Mouse (Mus musculus): Measurements from ENCODE around the gene Rps8. TPM values are rescaled to one million over a fixed set of nuclear protein-coding genes. Genes with fewer than 3 reads are reported as not detected.

Gene Rps8
- polyA plus RNA-seq, 1 experiment from 2014 or later = 968 TPM

GRCm38 (mm10) chr4:117148047-117148713 lies 7.9 kb downstream of the Rps8 start:
- Histone ChIP-seq H3K27ac (replicated peaks) (0 out of 2 replicates have a peak overlapping the region, but pooled peaks have one; percentile 34), H3K9ac (no peak overlapping the region), H3K4me2 (replicated peaks) (no peak overlapping the region), H3K36me3 (peaks cover 43% of the 10 kb centered on the region), H3K9me3 (replicated peaks) (no peaks in the 10 kb centered on the region), H3K27me3 (no peaks in the 10 kb centered on the region), H3K4me1 (peaks cover 5% of the 10 kb centered on the region), H3K4me3 (replicated peaks) (no peak overlapping the region)
- no peak for ATAC-seq (ENCODE audit: insufficient number of reproducible peaks, low FRiP score, low TSS enrichment, low read depth)
- 81% methylated on average over 18 of the region's 18 CpGs for WGBS

GRCm38 (mm10) chr4:117146176-117146575 lies 9.9 kb downstream of the Rps8 start:
- no peak overlapping the region for H3K4me3 ChIP-seq (replicated peaks)
- H3K4me1 ChIP-seq = no peaks in the 10 kb centered on the region
- no peak overlapping the region for H3K27ac ChIP-seq (replicated peaks)
- no peak overlapping the region for H3K9ac ChIP-seq
- peaks cover 26% of the 10 kb centered on the region for H3K36me3 ChIP-seq
- ATAC-seq (ENCODE audit: insufficient number of reproducible peaks, low FRiP score, low TSS enrichment, low read depth) = no peak
- WGBS = 31% methylated on average over 15 of the region's 15 CpGs
- no peak overlapping the region for H3K4me2 ChIP-seq (replicated peaks)
- H3K27me3 ChIP-seq = no peaks in the 10 kb centered on the region
- H3K9me3 ChIP-seq (replicated peaks) = no peaks in the 10 kb centered on the region

- WGBS = 86% methylated on average over 13 of the region's 13 CpGs
- ATAC-seq (ENCODE audit: insufficient number of reproducible peaks, low FRiP score, low TSS enrichment, low read depth) = no peak
Measured at GRCm38 (mm10) chr4:117145248-117145647, 10.8 kb downstream of the Rps8 start.

GRCm38 (mm10) chr4:117143023-117143422 lies 13.0 kb downstream of the Rps8 start:
- ATAC-seq (ENCODE audit: insufficient number of reproducible peaks, low FRiP score, low TSS enrichment, low read depth) = no peak
- Histone ChIP-seq H3K27ac (replicated peaks) (no peak overlapping the region), H3K9me3 (replicated peaks) (no peaks in the 10 kb centered on the region), H3K4me3 (replicated peaks) (no peak overlapping the region), H3K4me1 (no peaks in the 10 kb centered on the region), H3K9ac (no peak overlapping the region), H3K36me3 (no peaks in the 10 kb centered on the region), H3K4me2 (replicated peaks) (no peak overlapping the region), H3K27me3 (no peaks in the 10 kb centered on the region)
- 52% methylated on average over 7 of the region's 7 CpGs for WGBS

More at GRCm38 (mm10) chr4:117145248-117145647, 10.8 kb downstream of the Rps8 start:
- Histone ChIP-seq H3K9ac (no peak overlapping the region), H3K4me1 (no peaks in the 10 kb centered on the region), H3K4me2 (replicated peaks) (no peak overlapping the region), H3K27me3 (no peaks in the 10 kb centered on the region), H3K27ac (replicated peaks) (no peak overlapping the region), H3K9me3 (replicated peaks) (no peaks in the 10 kb centered on the region), H3K4me3 (replicated peaks) (no peak overlapping the region), H3K36me3 (peaks cover 16% of the 10 kb centered on the region)

- WGBS = 22% methylated on average over 4 of the region's 4 CpGs
- Histone ChIP-seq H3K4me2 (replicated peaks) (no peak overlapping the region), H3K4me1 (no peaks in the 10 kb centered on the region), H3K4me3 (replicated peaks) (no peak overlapping the region), H3K36me3 (no peaks in the 10 kb centered on the region), H3K9ac (no peak overlapping the region), H3K27me3 (no peaks in the 10 kb centered on the region), H3K9me3 (replicated peaks) (no peaks in the 10 kb centered on the region), H3K27ac (replicated peaks) (no peak overlapping the region)
- ATAC-seq (ENCODE audit: insufficient number of reproducible peaks, low FRiP score, low TSS enrichment, low read depth) = no peak
Measured at GRCm38 (mm10) chr4:117140613-117141012, 15.4 kb downstream of the Rps8 start.

GRCm38 (mm10) chr4:117139217-117139612 lies 16.8 kb downstream of the Rps8 start:
- Histone ChIP-seq H3K4me3 (replicated peaks) (no peak overlapping the region), H3K27ac (replicated peaks) (no peak overlapping the region), H3K9me3 (replicated peaks) (no peaks in the 10 kb centered on the region), H3K36me3 (no peaks in the 10 kb centered on the region), H3K9ac (no peak overlapping the region), H3K4me1 (peaks cover 4% of the 10 kb centered on the region), H3K27me3 (no peaks in the 10 kb centered on the region), H3K4me2 (replicated peaks) (no peak overlapping the region)
- WGBS = 5% methylated on average over 2 of the region's 2 CpGs
- no peak for ATAC-seq (ENCODE audit: insufficient number of reproducible peaks, low FRiP score, low TSS enrichment, low read depth)

GRCm38 (mm10) chr4:117138295-117139216 lies 17.5 kb downstream of the Rps8 start:
- Histone ChIP-seq H3K4me2 (replicated peaks) (no peak overlapping the region), H3K27ac (replicated peaks) (no peak overlapping the region)
- 58% methylated on average over 16 of the region's 17 CpGs for WGBS

GRCm38 (mm10) chr4:117136034-117136433 lies 20.0 kb downstream of the Rps8 start:
- 19% methylated on average over 8 of the region's 8 CpGs for WGBS
- no peak overlapping the region for H3K4me3 ChIP-seq (replicated peaks)
- H3K4me2 ChIP-seq (replicated peaks) = no peak overlapping the region
- no peaks in the 10 kb centered on the region for H3K36me3 ChIP-seq
- ATAC-seq (ENCODE audit: insufficient number of reproducible peaks, low FRiP score, low TSS enrichment, low read depth) = no peak
- peaks cover 23% of the 10 kb centered on the region for H3K4me1 ChIP-seq
- no peak overlapping the region for H3K27ac ChIP-seq (replicated peaks)
- H3K9me3 ChIP-seq (replicated peaks) = no peaks in the 10 kb centered on the region
- H3K27me3 ChIP-seq = peaks cover 15% of the 10 kb centered on the region
- no peak overlapping the region for H3K9ac ChIP-seq

More at GRCm38 (mm10) chr4:117138295-117139216, 17.5 kb downstream of the Rps8 start:
- H3K9ac ChIP-seq = no peak overlapping the region
- no peak overlapping the region for H3K4me3 ChIP-seq (replicated peaks)
- H3K36me3 ChIP-seq = no peaks in the 10 kb centered on the region
- H3K9me3 ChIP-seq (replicated peaks) = no peaks in the 10 kb centered on the region
- ATAC-seq (ENCODE audit: insufficient number of reproducible peaks, low FRiP score, low TSS enrichment, low read depth) = no peak
- H3K27me3 ChIP-seq = no peaks in the 10 kb centered on the region
- peaks cover 7% of the 10 kb centered on the region for H3K4me1 ChIP-seq

GRCm38 (mm10) chr4:117134601-117134995 lies 21.4 kb downstream of the Rps8 start:
- 24% methylated on average over 2 of the region's 2 CpGs for WGBS
- no peak overlapping the region for H3K9ac ChIP-seq
- H3K9me3 ChIP-seq (replicated peaks) = no peaks in the 10 kb centered on the region
- H3K4me3 ChIP-seq (replicated peaks) = no peak overlapping the region
- no peak overlapping the region for H3K27ac ChIP-seq (replicated peaks)
- H3K36me3 ChIP-seq = peaks cover 5% of the 10 kb centered on the region; the same call in 1 of the 2 replicates
- no peak for ATAC-seq (ENCODE audit: insufficient number of reproducible peaks, low FRiP score, low TSS enrichment, low read depth)
- peak overlapping the region; percentile 96; the same call in 1 of the 2 replicates for H3K4me2 ChIP-seq (replicated peaks)
- H3K27me3 ChIP-seq = peaks cover 15% of the 10 kb centered on the region
- H3K4me1 ChIP-seq = peaks cover 23% of the 10 kb centered on the region

GRCm38 (mm10) chr4:117133817-117134600 lies 22.0 kb downstream of the Rps8 start, which contains the start of gene Plk3:
Plk3 (minus strand) TSS chr4:117133963.
- Histone ChIP-seq H3K4me1 (peaks cover 23% of the 10 kb centered on the region), H3K27me3 (peaks cover 15% of the 10 kb centered on the region), H3K9me3 (replicated peaks) (no peaks in the 10 kb centered on the region), H3K9ac (peak within 1 kb of the TSS; percentile 70), H3K36me3 (peaks cover 9% of the 10 kb centered on the region; the same call in 1 of the 2 replicates), H3K27ac (replicated peaks) (0 out of 2 replicates have a peak within 1 kb of the TSS, but pooled peaks have one; percentile 53), H3K4me3 (replicated peaks) (peak within 1 kb of the TSS; percentile 79), H3K4me2 (replicated peaks) (peak within 1 kb of the TSS; percentile 96)
- ATAC-seq (ENCODE audit: insufficient number of reproducible peaks, low FRiP score, low TSS enrichment, low read depth) = peak; percentile 87
- 2% methylated on average over 48 of the region's 48 CpGs for WGBS
